Mouse (Mus musculus): ENCODE measurements at regions not wholly inside any gene's neighbourhood (a gene's known extent, or its start where the extent isn't known, plus 50 kb on each side); places are given as distances from the start of the nearest gene placed in this dataset.
"Not testable (repeated sequence)": the region's sequence is repeated elsewhere in the genome, so short reads cannot be mapped to it uniquely, and the experiment has no call there.

GRCm38 (mm10) chr8:93443631-93444030 is 64.1 kb upstream of the Ces1h start:
- TF ChIP-seq POLR2A (IDR thresholded peaks at IDR 0.05; ENCODE audit: borderline replicate concordance, extremely low read depth, insufficient read depth, insufficient read length, poor library complexity, severe bottlenecking); CTCF (IDR thresholded peaks at IDR 0.05; ENCODE audit: borderline replicate concordance, extremely low read depth, insufficient read depth, insufficient read length): not testable (repeated sequence)

Data from brain, embryonic 14.5 days (tissue).